Mouse (Mus musculus): ENCODE measurements around the gene Zfp68. TPM values are rescaled to one million over a fixed set of nuclear protein-coding genes. Genes with fewer than 3 reads are reported as not detected.
"Not testable (repeated sequence)": the region's sequence is repeated elsewhere in the genome, so short reads cannot be mapped to it uniquely, and the experiment has no call there.

Zfp68 gene
- polyA plus RNA-seq, 1 experiment from 2014 or later, result 81.8 TPM

DNA sequence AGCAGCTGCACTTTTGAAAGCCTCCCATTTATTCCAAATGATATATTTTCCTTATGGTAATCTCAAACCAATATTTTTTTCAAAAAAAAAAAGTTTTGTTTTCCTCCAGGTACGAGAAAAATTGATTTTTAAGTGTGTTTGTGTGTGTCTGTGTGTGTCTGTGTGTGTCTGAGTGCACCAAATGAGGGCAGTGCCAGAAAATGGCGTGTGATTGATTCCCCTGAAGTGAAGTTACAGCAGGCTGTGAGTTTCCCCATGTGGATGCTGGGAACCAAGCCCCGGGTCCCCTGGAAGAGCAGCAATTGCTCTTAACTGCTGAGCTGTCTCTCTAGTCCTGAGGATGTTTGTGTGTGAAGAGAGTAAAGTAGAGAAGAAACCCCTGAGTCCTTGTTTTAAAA, 3.9 kb upstream of the Zfp68 start:
- Histone ChIP-seq H3K36me3 (ENCODE audit: control insufficient read depth, insufficient read depth, low read length) (no peaks in the 10 kb centered on the region), H3K9me3 (ENCODE audit: control insufficient read depth, low read length) (no peaks in the 10 kb centered on the region), H3K4me1 (replicated peaks; ENCODE audit: control insufficient read depth, insufficient read depth, low read length) (peaks cover 9% of the 10 kb centered on the region), H3K4me3 (ENCODE audit: low read length) (peak overlapping the region; percentile 81), H3K4me2 (ENCODE audit: low read depth, low read length) (peak overlapping the region; percentile 76), H3K27me3 (ENCODE audit: control insufficient read depth, insufficient read depth, low read depth, low read length) (no peaks in the 10 kb centered on the region), H3K27ac (ENCODE audit: low read length) (no peak overlapping the region; the same call in 1 of the 2 replicates), H3K9ac (ENCODE audit: low read length) (peak overlapping the region; percentile 87)
- WGBS, result 6% methylated on average over 3 of the region's 3 CpGs
- no peak for ATAC-seq (ENCODE audit: low read depth)

DNA sequence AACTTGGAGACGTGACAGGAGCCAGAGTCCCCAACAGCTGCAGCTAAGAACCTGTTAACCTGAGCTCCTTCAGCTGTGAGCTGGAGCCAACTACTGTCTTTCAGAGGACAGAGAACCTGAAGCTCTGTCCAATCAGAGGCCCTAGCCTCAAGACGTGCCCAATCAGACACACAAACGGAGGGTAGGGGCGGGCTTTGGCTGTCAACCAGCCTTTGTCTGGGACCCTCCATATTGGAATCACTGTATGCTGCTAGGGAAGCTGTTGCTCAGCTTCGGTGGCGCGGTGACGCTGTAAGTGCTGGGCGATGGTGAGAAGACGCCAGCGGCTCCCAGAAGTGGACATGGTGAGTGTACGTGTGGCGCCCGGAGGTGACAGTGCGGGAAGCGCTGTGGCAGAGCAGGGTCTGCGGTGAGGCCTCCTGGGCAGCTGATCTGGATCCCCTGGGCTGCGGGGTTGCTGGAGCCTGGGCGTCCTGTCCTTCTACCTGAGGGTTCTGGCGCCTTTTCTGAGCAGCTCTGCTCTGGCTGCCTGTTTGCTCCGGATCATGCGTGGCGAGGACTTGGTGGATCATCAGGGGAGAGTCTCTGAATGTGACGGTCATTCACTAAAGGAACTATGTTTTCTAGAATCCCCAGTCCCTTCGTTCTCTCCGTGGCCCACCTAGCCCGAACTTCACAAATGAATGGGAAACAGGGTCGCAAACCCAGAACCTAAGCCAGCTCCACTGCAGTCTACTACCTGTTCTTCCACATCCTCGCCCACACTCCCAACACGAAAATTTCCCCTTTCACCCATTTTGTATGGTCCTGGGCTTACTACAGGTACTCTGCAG, 3.3 kb upstream of the Zfp68 start, which contains the start of gene A430033K04Rik:
TSS of gene A430033K04Rik (plus strand) at position 215 of the 833 bp plus-strand sequence.
- Histone ChIP-seq H3K4me3 (ENCODE audit: low read length) (peak within 1 kb of the TSS; percentile 81), H3K9me3 (ENCODE audit: control insufficient read depth, low read length) (peaks cover 4% of the 10 kb centered on the region), H3K4me2 (ENCODE audit: low read depth, low read length) (peak within 1 kb of the TSS; percentile 76), H3K9ac (ENCODE audit: low read length) (peak within 1 kb of the TSS; percentile 87), H3K27me3 (ENCODE audit: control insufficient read depth, insufficient read depth, low read depth, low read length) (no peaks in the 10 kb centered on the region), H3K4me1 (replicated peaks; ENCODE audit: control insufficient read depth, insufficient read depth, low read length) (peaks cover 9% of the 10 kb centered on the region), H3K36me3 (ENCODE audit: control insufficient read depth, insufficient read depth, low read length) (peaks cover 5% of the 10 kb centered on the region), H3K27ac (ENCODE audit: low read length) (peak within 1 kb of the TSS; percentile 88)
- WGBS, result under 1% methylated on average over 30 of the region's 30 CpGs
- peak; percentile 94 for ATAC-seq (ENCODE audit: low read depth)

DNA sequence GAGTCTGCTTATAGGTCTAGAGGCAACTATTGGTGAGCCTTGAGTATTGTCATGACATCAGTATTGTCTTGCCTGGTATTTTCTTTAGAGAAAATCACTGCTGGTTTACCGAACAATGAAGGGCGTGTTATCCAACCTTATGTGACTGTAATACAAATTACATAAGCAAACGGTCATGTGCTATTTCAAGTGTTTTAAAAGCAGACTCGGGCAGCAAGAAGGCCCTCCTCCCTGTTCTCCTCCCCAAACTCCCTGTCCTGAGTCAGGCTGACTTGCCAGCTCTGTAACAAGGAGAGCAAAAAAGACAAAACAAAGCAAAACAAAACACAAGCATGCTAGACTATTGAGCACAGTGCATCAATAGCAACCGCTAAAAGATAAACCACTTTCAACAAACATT, 1.3 kb upstream of the Zfp68 start:
- peaks cover 23% of the 10 kb centered on the region for H3K36me3 ChIP-seq (ENCODE audit: control insufficient read depth, insufficient read depth, low read length)
- H3K4me3 ChIP-seq (ENCODE audit: low read length), result no peak overlapping the region
- peaks cover 9% of the 10 kb centered on the region for H3K4me1 ChIP-seq (replicated peaks; ENCODE audit: control insufficient read depth, insufficient read depth, low read length)
- H3K9ac ChIP-seq (ENCODE audit: low read length), result no peak overlapping the region
- H3K9me3 ChIP-seq (ENCODE audit: control insufficient read depth, low read length), result peaks cover 20% of the 10 kb centered on the region
- 0 out of 2 replicates have a peak overlapping the region, but pooled peaks have one; percentile 21 for H3K27ac ChIP-seq (ENCODE audit: low read length)
- WGBS, result 65% methylated on average over 5 of the region's 5 CpGs
- no peaks in the 10 kb centered on the region for H3K27me3 ChIP-seq (ENCODE audit: control insufficient read depth, insufficient read depth, low read depth, low read length)
- no peak overlapping the region for H3K4me2 ChIP-seq (ENCODE audit: low read depth, low read length)
- ATAC-seq (ENCODE audit: low read depth), result no peak

DNA sequence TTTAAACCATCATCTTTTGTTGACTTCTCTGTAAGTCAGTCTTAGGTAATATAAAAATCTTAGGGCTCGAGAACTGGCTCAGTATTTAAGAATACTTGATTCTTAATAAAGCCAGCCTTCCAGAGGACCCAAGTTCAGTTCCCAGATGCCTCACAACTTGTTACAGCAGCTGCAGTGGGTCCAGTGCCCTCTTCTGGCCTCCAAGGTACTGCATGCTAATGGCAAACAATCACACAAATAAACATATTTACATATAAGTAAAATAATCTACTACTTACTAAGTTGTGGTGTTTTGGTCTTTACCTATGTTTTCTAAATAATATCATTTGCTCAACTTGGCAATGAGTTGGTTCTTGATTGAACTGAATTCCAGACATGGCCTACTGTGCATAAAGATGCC, 1.2 kb downstream of the Zfp68 start:
- H3K4me1 ChIP-seq (replicated peaks; ENCODE audit: control insufficient read depth, insufficient read depth, low read length), result peaks cover 4% of the 10 kb centered on the region; the same call in 1 of the 2 replicates
- peak overlapping the region; percentile 28 for H3K4me3 ChIP-seq (ENCODE audit: low read length)
- H3K36me3 ChIP-seq (ENCODE audit: control insufficient read depth, insufficient read depth, low read length), result peaks cover 48% of the 10 kb centered on the region
- H3K27ac ChIP-seq (ENCODE audit: low read length), result no peak overlapping the region
- H3K27me3 ChIP-seq (ENCODE audit: control insufficient read depth, insufficient read depth, low read depth, low read length), result no peaks in the 10 kb centered on the region
- peak overlapping the region; percentile 43 for H3K4me2 ChIP-seq (ENCODE audit: low read depth, low read length)
- H3K9me3 ChIP-seq (ENCODE audit: control insufficient read depth, low read length), result peaks cover 28% of the 10 kb centered on the region
- no peak for ATAC-seq (ENCODE audit: low read depth)
- H3K9ac ChIP-seq (ENCODE audit: low read length), result no peak overlapping the region
- 88% methylated on average over 1 of the region's 1 CpGs for WGBS

DNA sequence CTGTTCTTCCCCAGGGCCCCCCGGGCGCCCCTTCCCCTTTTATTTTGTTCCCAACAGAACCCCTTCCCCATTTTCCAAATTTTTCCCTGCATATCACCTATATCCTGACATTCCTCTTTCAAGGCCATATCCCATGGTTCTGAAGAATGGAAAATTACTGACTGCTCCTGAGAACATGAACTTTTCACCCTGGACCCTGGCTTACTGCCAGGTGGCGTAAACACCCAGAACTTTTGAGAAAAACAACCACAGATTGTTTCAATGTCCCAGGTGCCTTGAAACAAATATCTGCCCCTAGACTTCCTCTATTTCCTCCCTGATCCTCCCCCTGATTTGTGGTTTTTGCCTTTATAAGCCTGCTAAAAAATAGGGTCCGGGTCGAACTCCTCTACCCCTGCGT, 32.2 kb downstream of the Zfp68 start:
- 75% methylated on average over 6 of the region's 6 CpGs for WGBS
- H3K4me1 ChIP-seq (replicated peaks; ENCODE audit: control insufficient read depth, insufficient read depth, low read length), result no peaks in the 10 kb centered on the region
- H3K9me3 ChIP-seq (ENCODE audit: control insufficient read depth, low read length), result peaks cover 9% of the 10 kb centered on the region
- no peak overlapping the region for H3K27ac ChIP-seq (ENCODE audit: low read length)
- H3K9ac ChIP-seq (ENCODE audit: low read length), result no peak overlapping the region
- H3K36me3 ChIP-seq (ENCODE audit: control insufficient read depth, insufficient read depth, low read length), result no peaks in the 10 kb centered on the region
- H3K27me3 ChIP-seq (ENCODE audit: control insufficient read depth, insufficient read depth, low read depth, low read length), result no peaks in the 10 kb centered on the region
- H3K4me2 ChIP-seq (ENCODE audit: low read depth, low read length), result no peak overlapping the region
- no peak for ATAC-seq (ENCODE audit: low read depth)
- H3K4me3 ChIP-seq (ENCODE audit: low read length), result no peak overlapping the region

DNA sequence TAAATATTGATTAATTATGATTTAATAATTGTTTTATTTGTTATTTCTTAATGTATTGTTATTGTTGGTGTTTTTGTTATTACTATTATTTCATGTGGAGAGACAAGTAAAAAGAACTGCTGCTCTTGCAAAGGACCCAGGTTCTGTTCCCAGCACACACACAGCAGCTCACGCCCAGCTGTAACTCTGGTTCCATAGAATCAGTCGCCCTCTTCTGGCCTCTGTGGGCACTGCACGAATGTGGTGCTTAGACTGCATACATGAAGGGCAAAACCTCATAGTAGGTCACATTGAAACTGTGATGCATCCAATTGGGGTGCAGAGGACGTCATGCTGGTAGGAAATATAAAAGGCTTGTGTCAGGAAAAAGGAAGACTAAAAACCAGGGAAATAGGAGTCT, 47.9 kb downstream of the Zfp68 start:
- Histone ChIP-seq H3K4me2 (ENCODE audit: low read depth, low read length) (no peak overlapping the region), H3K9ac (ENCODE audit: low read length) (no peak overlapping the region), H3K36me3 (ENCODE audit: control insufficient read depth, insufficient read depth, low read length) (no peaks in the 10 kb centered on the region), H3K4me1 (replicated peaks; ENCODE audit: control insufficient read depth, insufficient read depth, low read length) (no peaks in the 10 kb centered on the region), H3K27me3 (ENCODE audit: control insufficient read depth, insufficient read depth, low read depth, low read length) (no peaks in the 10 kb centered on the region), H3K4me3 (ENCODE audit: low read length) (no peak overlapping the region), H3K27ac (ENCODE audit: low read length) (no peak overlapping the region), H3K9me3 (ENCODE audit: control insufficient read depth, low read length) (peaks cover 3% of the 10 kb centered on the region; the same call in 1 of the 2 replicates)
- no peak for ATAC-seq (ENCODE audit: low read depth)
- 47% methylated on average over 4 of the region's 4 CpGs for WGBS

DNA sequence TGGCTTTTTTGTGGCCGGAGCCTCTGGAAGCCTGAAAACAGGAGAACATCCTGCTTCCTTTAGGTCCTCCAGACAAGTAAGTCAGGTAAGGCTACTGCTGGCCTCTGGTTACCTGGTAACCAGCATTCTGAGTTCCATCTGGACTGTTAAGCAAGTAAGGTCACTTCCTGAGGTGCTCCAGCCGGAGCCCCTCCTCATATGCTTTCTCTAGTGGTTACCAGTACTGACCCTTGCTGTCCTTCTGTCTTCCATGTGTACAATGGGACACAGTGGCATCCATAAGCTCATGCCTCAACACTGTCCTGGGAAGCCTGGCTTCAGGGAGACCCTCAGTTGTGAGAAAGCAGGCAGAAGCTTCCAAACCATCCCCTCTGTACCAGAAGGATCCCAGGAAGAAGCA, 54.9 kb downstream of the Zfp68 start, which contains the start of gene 1700123K08Rik:
TSS of gene 1700123K08Rik (minus strand) at position 101 of the 400 bp plus-strand sequence.
- H3K9ac ChIP-seq (ENCODE audit: low read length); ATAC-seq (ENCODE audit: low read depth); H3K4me3 ChIP-seq (ENCODE audit: low read length); H3K4me1 ChIP-seq (replicated peaks; ENCODE audit: control insufficient read depth, insufficient read depth, low read length); H3K36me3 ChIP-seq (ENCODE audit: control insufficient read depth, insufficient read depth, low read length); H3K9me3 ChIP-seq (ENCODE audit: control insufficient read depth, low read length); H3K27me3 ChIP-seq (ENCODE audit: control insufficient read depth, insufficient read depth, low read depth, low read length); H3K27ac ChIP-seq (ENCODE audit: low read length); H3K4me2 ChIP-seq (ENCODE audit: low read depth, low read length): not testable (repeated sequence)
- 62% methylated on average over 2 of the region's 2 CpGs for WGBS

Small RNA genes lying within 50 kb of the gene (microRNA-seq; reads per million reads assigned to microRNA genes)
- not detected for gene Gm24082

Other genes starting within 250 kb of the Zfp68 start
- gene Zfp157, start 178.3 kb downstream of the Zfp68 start, polyA plus RNA-seq (2015; fragmentation: Nextera tagmentation; extraction: Ambion mirVana), result 32.3 and 32.9 TPM in 2 replicates
- not detected in 2 replicates for gene 1700123K08Rik, start 55.0 kb downstream of the Zfp68 start, polyA plus RNA-seq (2015; fragmentation: Nextera tagmentation; extraction: Ambion mirVana)
- gene A430033K04Rik, start 3.1 kb upstream of the Zfp68 start, polyA plus RNA-seq (2015; fragmentation: Nextera tagmentation; extraction: Ambion mirVana), result 14.5 and 14.7 TPM in 2 replicates
- gene Fam20c, start 134.8 kb upstream of the Zfp68 start, polyA plus RNA-seq (2015; fragmentation: Nextera tagmentation; extraction: Ambion mirVana), result 4.0 and 5.6 TPM in 2 replicates
- not detected in 2 replicates for gene Gm5294, start 200.3 kb upstream of the Zfp68 start, polyA plus RNA-seq (2015; fragmentation: Nextera tagmentation; extraction: Ambion mirVana)

Data from lung, embryonic 16.5 days (tissue).